Mouse (Mus musculus) MEL (cell line): ENCODE measurements at regions not wholly inside any gene's neighbourhood (a gene's known extent, or its start where the extent isn't known, plus 50 kb on each side); places are given as distances from the start of the nearest gene placed in this dataset.

ENCODE experiments used
- CTCF ChIP-seq, 3 experiments: IDR thresholded peaks in 2 of 3; conservative IDR thresholded peaks in 1 of 3; 2 replicates each; pipeline ENCODE4 v1.5.1; 2011 to 2012; ENCODE audit warnings: low read length in 3 of 3, low read depth in 2 of 3, mild to moderate bottlenecking in 2 of 3, improper control_type of control experiment in 1 of 3, inconsistent platforms in 1 of 3, mixed read lengths in 1 of 3, moderate library complexity in 1 of 3; ENCODE audit not compliant: control insufficient read depth in 1 of 3, insufficient read depth in 1 of 3, poor library complexity in 1 of 3, severe bottlenecking in 1 of 3
- EP300 ChIP-seq, 2 experiments: IDR thresholded peaks; 2 replicates each; pipeline ENCODE4 v1.6.1; 2011; ENCODE audit warnings: improper control_type of control experiment in 2 of 2, low read length in 2 of 2, low read depth in 1 of 2, mild to moderate bottlenecking in 1 of 2
- MAX ChIP-seq: IDR thresholded peaks from 2 replicates; pipeline ENCODE4 v1.6.1; 2011; ENCODE audit warnings: low read length, improper control_type of control experiment
- MEF2A ChIP-seq: IDR thresholded peaks from 2 replicates; pipeline ENCODE4 v1.6.1; 2014; ENCODE audit warnings: low read depth, mild to moderate bottlenecking, inconsistent platforms, low read length, improper control_type of control experiment; ENCODE audit not compliant: poor library complexity, insufficient replicate concordance, severe bottlenecking; ENCODE audit errors: extremely low read depth
- MYC ChIP-seq: IDR thresholded peaks from 2 replicates; pipeline ENCODE4 v1.6.1; 2011; ENCODE audit warnings: low read depth, mild to moderate bottlenecking, low read length, improper control_type of control experiment, moderate library complexity
- RCOR1 ChIP-seq: IDR thresholded peaks from 2 replicates; pipeline ENCODE4 v1.6.1; 2012; ENCODE audit warnings: low read depth, mild to moderate bottlenecking, inconsistent platforms, low read length, improper control_type of control experiment
- UBTF ChIP-seq: IDR thresholded peaks from 2 replicates; pipeline ENCODE4 v1.6.1; 2012; ENCODE audit warnings: low read depth, mild to moderate bottlenecking, inconsistent platforms, low read length, improper control_type of control experiment, moderate library complexity, borderline replicate concordance; ENCODE audit not compliant: insufficient read depth
- USF1 ChIP-seq: IDR thresholded peaks from 2 replicates; pipeline ENCODE4 v1.6.1; 2014; ENCODE audit warnings: low read depth, mild to moderate bottlenecking, inconsistent platforms, low read length, improper control_type of control experiment, moderate library complexity
- ZNF384 ChIP-seq: IDR thresholded peaks from 2 replicates; pipeline ENCODE4 v1.6.1; 2012; ENCODE audit warnings: low read depth, mild to moderate bottlenecking, inconsistent platforms, low read length, improper control_type of control experiment

DNA sequence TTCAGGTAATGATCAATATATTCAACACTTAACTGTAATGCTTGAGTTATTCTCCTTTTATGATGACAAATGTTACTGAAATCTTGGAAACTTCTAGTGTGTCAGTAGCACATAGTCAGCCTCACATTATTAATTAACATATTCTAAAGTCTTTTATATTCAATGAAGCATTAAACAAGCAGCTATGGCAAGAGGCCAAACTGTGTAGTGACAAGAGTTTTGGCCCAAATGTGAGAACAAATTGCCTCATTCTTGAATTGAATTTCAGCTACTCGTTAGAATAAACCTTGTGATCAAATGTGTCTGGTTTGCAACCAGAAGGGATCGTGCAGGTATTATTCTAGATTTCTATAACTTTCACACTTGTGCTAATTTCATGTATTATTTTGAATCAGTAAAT, 1542.8 kb downstream of the Cdh11 start:
- no peak for TF ChIP-seq MAX
- TF ChIP-seq MYC = no peak
- no peak for TF ChIP-seq MEF2A
- no peak for TF ChIP-seq USF1
- no peak for TF ChIP-seq CTCF (IDR thresholded peaks at IDR 0.05 in 2 of 3, conservative IDR thresholded peaks at IDR 0.05 in 1 of 3; ENCODE audit: control insufficient read depth in 1 of 3, insufficient read depth in 1 of 3, low read depth in 2 of 3, low read length in 3 of 3, poor library complexity in 1 of 3, severe bottlenecking in 1 of 3)
- no peak for TF ChIP-seq EP300 (IDR thresholded peaks at IDR 0.05; ENCODE audit: low read depth in 1 of 2, low read length in 2 of 2)
- TF ChIP-seq UBTF = no peak
- TF ChIP-seq ZNF384 = no peak
- TF ChIP-seq RCOR1 = no peak
